In the genomic region with DNA sequence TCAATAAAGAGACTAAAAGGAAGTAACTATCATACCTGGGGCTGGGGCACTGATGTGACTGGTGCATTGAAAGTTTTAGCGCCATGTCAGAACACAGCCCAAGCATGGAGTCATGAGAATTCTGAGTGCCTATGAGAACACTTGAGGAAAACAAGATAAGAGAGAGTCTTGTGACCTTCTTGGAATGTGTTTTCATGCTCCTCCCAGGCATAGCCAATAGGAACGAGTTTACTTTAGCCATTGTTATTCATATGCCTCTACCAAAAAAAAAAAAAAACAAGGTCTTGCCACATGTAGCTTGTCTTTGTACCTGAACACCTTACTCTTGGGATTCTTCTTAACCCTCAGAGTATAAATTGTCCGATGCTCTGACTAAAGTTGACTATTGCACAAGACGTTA, we compare ENCODE assay signal across 23 mouse cellular contexts.
DNase-seq lines count a peak whose midpoint lies in the region; ATAC-seq and TF ChIP-seq lines count a peak whose summit lies in the region.
"Had no signal": no experiment of that assay in that cellular context is flagged by ENCODE, and none has a peak within 500 bp of the region (broad histone marks: within the 10 kb centered on the region; RNA-seq: fewer than 3 reads in every experiment).

No protein-coding gene starts in this region.

- H3K27ac ChIP-seq in lung, embryonic 14.5 days (ENCODE audit: low read depth), result no peak overlapping the region
- no peak overlapping the region for H3K27ac ChIP-seq in hindbrain, embryonic 11.5 days (ENCODE audit: low read depth, low read length)
- H3K27ac ChIP-seq: forebrain, embryonic 10.5 days; forebrain, embryonic 13.5 days; heart, embryonic 15.5 days; hindbrain, embryonic 10.5 days; hindbrain, embryonic 14.5 days; hindbrain, postnatal 0 days had no signal

- no peak overlapping the region for H3K4me2 ChIP-seq in lung, embryonic 14.5 days
- no peak overlapping the region for H3K4me2 ChIP-seq in hindbrain, embryonic 11.5 days (replicated peaks; ENCODE audit: low read depth, low read length)
- H3K4me2 ChIP-seq: forebrain, embryonic 13.5 days; heart, embryonic 12.5 days; heart, embryonic 15.5 days; hindbrain, embryonic 14.5 days had no signal

- no peaks in the 10 kb centered on the region for H3K4me1 ChIP-seq in lung, embryonic 14.5 days (ENCODE audit: insufficient read depth)
- H3K4me1 ChIP-seq in lung, adult 2 months (ENCODE audit: control insufficient read depth, insufficient read depth, low read length), result no peaks in the 10 kb centered on the region; the same call in 1 of the 2 replicates
- H3K4me1 ChIP-seq in hindbrain, embryonic 11.5 days (replicated peaks; ENCODE audit: control insufficient read depth, insufficient read depth, low read length), result no peaks in the 10 kb centered on the region
- H3K4me1 ChIP-seq: forebrain, embryonic 10.5 days; forebrain, embryonic 13.5 days; hindbrain, embryonic 10.5 days had no signal

- H3K27me3 ChIP-seq in lung, embryonic 14.5 days (ENCODE audit: insufficient read depth, low read length), result no peaks in the 10 kb centered on the region
- H3K27me3 ChIP-seq in hindbrain, embryonic 11.5 days (ENCODE audit: control insufficient read depth, insufficient read depth, low read length), result no peaks in the 10 kb centered on the region
- H3K27me3 ChIP-seq: forebrain, embryonic 13.5 days; heart, embryonic 12.5 days; heart, embryonic 15.5 days had no signal

- ATAC-seq in lung, embryonic 14.5 days (ENCODE audit: insufficient read depth), result no peak
- no peak for ATAC-seq in hindbrain, embryonic 11.5 days (ENCODE audit: low FRiP score)
- ATAC-seq: CD4-positive, CD25-positive, alpha-beta regulatory T cell, adult 4 months; forebrain, embryonic 13.5 days; forebrain, embryonic 16.5 days; hindbrain, postnatal 0 days had no signal

- no peak overlapping the region for H3K4me3 ChIP-seq in lung, embryonic 14.5 days (ENCODE audit: low read depth, low read length)
- no peak overlapping the region for H3K4me3 ChIP-seq in lung, adult 2 months (replicated peaks; ENCODE audit: extremely low read depth, low read depth, low read length)
- H3K4me3 ChIP-seq in hindbrain, embryonic 11.5 days (ENCODE audit: low read depth, low read length), result no peak overlapping the region
- H3K4me3 ChIP-seq: forebrain, embryonic 10.5 days; forebrain, embryonic 13.5 days; heart, embryonic 12.5 days; heart, embryonic 15.5 days; hindbrain, embryonic 10.5 days had no signal

- no peak for TF ChIP-seq CTCF in lung, embryonic 14.5 days (IDR thresholded peaks at IDR 0.05; ENCODE audit: low read depth)
- TF ChIP-seq CTCF in lung, adult 2 months (IDR thresholded peaks at IDR 0.05; ENCODE audit: insufficient read depth, low read length), result no peak

- H3K9ac ChIP-seq in lung, embryonic 14.5 days, result no peak overlapping the region
- H3K9ac ChIP-seq in hindbrain, embryonic 11.5 days (ENCODE audit: low read depth, low read length), result no peak overlapping the region
- H3K9ac ChIP-seq: forebrain, embryonic 13.5 days; heart, embryonic 12.5 days; heart, embryonic 15.5 days; hindbrain, embryonic 14.5 days had no signal

- WGBS in lung, embryonic 14.5 days, result 78% methylated on average over 4 of the region's 4 CpGs
- WGBS in lung, adult 2 months, result 67% methylated on average over 4 of the region's 4 CpGs
- WGBS in hindbrain, embryonic 11.5 days, result 92% methylated on average over 4 of the region's 4 CpGs

- peak; percentile 15 for DNase-seq in lung, embryonic 14.5 days
- no peak for DNase-seq in lung, postnatal 10 days
- peak; percentile 39 for DNase-seq in lung, postnatal 25 days (ENCODE audit: low spot score)
- no peak for DNase-seq in lung, adult 2 months
- peak; percentile 6 for DNase-seq in ZHBTc4 (ENCODE audit: low read depth, low spot score)
- no peak for DNase-seq in hindbrain, embryonic 11.5 days (ENCODE audit: low spot score)
- DNase-seq: adrenal gland, postnatal 10 days; adrenal gland, postnatal 36 days; cerebellum, adult 18-20 months; cerebellum, adult 9-10 months; cerebellum, postnatal 14 days; gastrocnemius, postnatal 25 days; heart, postnatal 10 days; heart, postnatal 36 days had no signal

- TF ChIP-seq POLR2A in lung, adult 2 months (IDR thresholded peaks at IDR 0.05; ENCODE audit: borderline replicate concordance, extremely low read depth, low read depth, low read length), result no peak

- no peaks in the 10 kb centered on the region for H3K9me3 ChIP-seq in lung, embryonic 14.5 days (ENCODE audit: low read depth, low read length)
- no peaks in the 10 kb centered on the region for H3K9me3 ChIP-seq in hindbrain, embryonic 11.5 days (ENCODE audit: control insufficient read depth, low read length)
- H3K9me3 ChIP-seq: forebrain, embryonic 10.5 days; forebrain, embryonic 13.5 days; heart, embryonic 12.5 days; heart, embryonic 15.5 days; hindbrain, embryonic 10.5 days had no signal

- no peaks in the 10 kb centered on the region for H3K36me3 ChIP-seq in lung, embryonic 14.5 days (ENCODE audit: insufficient read depth)
- no peaks in the 10 kb centered on the region for H3K36me3 ChIP-seq in hindbrain, embryonic 11.5 days (ENCODE audit: control insufficient read depth, insufficient read depth, low read length)
- H3K36me3 ChIP-seq: forebrain, embryonic 10.5 days; heart, embryonic 12.5 days; heart, embryonic 15.5 days; hindbrain, embryonic 10.5 days had no signal

Comparison
In these comparisons a context has a peak if more than half of its experiments do, and no peak if none do; other contexts are left out.
1. DNase-seq: peak in lung, embryonic 14.5 days (single experiment), lung, postnatal 25 days (single experiment) and ZHBTc4 (single experiment); none in lung, postnatal 10 days (single experiment), lung, adult 2 months (single experiment) and hindbrain, embryonic 11.5 days (single experiment).